Mouse (Mus musculus) CH12.LX (cell line): ENCODE data around the gene Nr5a2. TPM values are rescaled to one million over a fixed set of nuclear protein-coding genes. Genes with fewer than 3 reads are reported as not detected.

Source experiments
- DNase-seq: peaks from one replicate; pipeline ENCODE4 v3.0.0-alpha.2; 2013; ENCODE audit errors: extremely low read depth
- H3K27ac ChIP-seq: 2 replicates; pipeline ENCODE4 v1.5.1; 2012; ENCODE audit warnings: low read depth, mild to moderate bottlenecking, control low read depth, moderate library complexity; ENCODE audit not compliant: insufficient read depth
- H3K27me3 ChIP-seq: replicated peaks from 2 replicates; pipeline ENCODE3; 2012; ENCODE audit warnings: inconsistent platforms
- H3K36me3 ChIP-seq, 2 experiments: replicated peaks in 1 of 2; 2 replicates each; pipeline versions ENCODE3 to v1.6.1; 2012; ENCODE audit warnings: inconsistent platforms in 1 of 2, low read length in 1 of 2, mild to moderate bottlenecking in 1 of 2, mixed read lengths in 1 of 2, moderate library complexity in 1 of 2; ENCODE audit not compliant: control insufficient read depth in 1 of 2, insufficient read depth in 1 of 2
- H3K4me1 ChIP-seq, 2 experiments: 2 replicates each; pipeline ENCODE4 v1.6.1; 2012; ENCODE audit warnings: inconsistent platforms in 1 of 2, moderate library complexity in 1 of 2; ENCODE audit not compliant: insufficient read depth in 2 of 2, control insufficient read depth in 1 of 2
- H3K4me2 ChIP-seq: 2 replicates; pipeline ENCODE4 v1.6.1; 2012; ENCODE audit warnings: low read depth, mild to moderate bottlenecking, control low read depth; ENCODE audit not compliant: poor library complexity, insufficient read depth, severe bottlenecking
- H3K4me3 ChIP-seq, 3 experiments: fragments of 150-350 bp in 1 of 3; sonication (generic) in 1 of 3; replicated peaks in 1 of 3; 2 replicates each; pipeline versions ENCODE3 to v1.5.1; 2011 to 2012; ENCODE audit warnings: low read depth in 2 of 3, low read length in 2 of 3, mild to moderate bottlenecking in 2 of 3, moderate library complexity in 2 of 3, control low read depth in 1 of 3, improper control_type of control experiment in 1 of 3, inconsistent platforms in 1 of 3, mixed read lengths in 1 of 3; ENCODE audit not compliant: poor library complexity in 1 of 3
- H3K79me2 ChIP-seq: replicated peaks from 2 replicates; pipeline ENCODE4 v1.6.1; 2012; ENCODE audit warnings: mild to moderate bottlenecking, moderate library complexity; ENCODE audit not compliant: control insufficient read depth, poor library complexity, insufficient read depth, severe bottlenecking; ENCODE audit errors: extremely low read depth
- H3K9ac ChIP-seq: 2 replicates; pipeline ENCODE4 v1.6.1; 2012; ENCODE audit warnings: low read depth, mild to moderate bottlenecking, control low read depth, moderate library complexity; ENCODE audit not compliant: insufficient read depth
- H3K9me3 ChIP-seq: replicated peaks from 2 replicates; pipeline ENCODE3; 2012; ENCODE audit warnings: low read length, inconsistent platforms, mixed read lengths
- CHD1 ChIP-seq: IDR thresholded peaks from 2 replicates; pipeline ENCODE4 v1.6.1; 2012; ENCODE audit warnings: low read depth, low read length, improper control_type of control experiment, inconsistent platforms
- CTCF ChIP-seq, 2 experiments: IDR thresholded peaks in 1 of 2; conservative IDR thresholded peaks in 1 of 2; 2 replicates each; pipeline ENCODE4 v1.5.1; 2011 to 2012; ENCODE audit warnings: low read depth in 2 of 2, low read length in 2 of 2, improper control_type of control experiment in 1 of 2, inconsistent platforms in 1 of 2, mild to moderate bottlenecking in 1 of 2, moderate library complexity in 1 of 2
- E2F4 ChIP-seq: IDR thresholded peaks from 2 replicates; pipeline ENCODE4 v1.6.1; 2011; ENCODE audit warnings: low read depth, low read length, improper control_type of control experiment; ENCODE audit not compliant: insufficient replicate concordance
- EP300 ChIP-seq: IDR thresholded peaks from 2 replicates; pipeline ENCODE4 v1.6.1; 2011; ENCODE audit warnings: low read length, improper control_type of control experiment
- GABPA ChIP-seq: IDR thresholded peaks from 2 replicates; pipeline ENCODE4 v1.6.1; 2012; ENCODE audit warnings: low read depth, low read length, improper control_type of control experiment, inconsistent platforms; ENCODE audit not compliant: insufficient replicate concordance
- IRF4 ChIP-seq: IDR thresholded peaks from 2 replicates; pipeline ENCODE4 v1.6.1; 2014; ENCODE audit warnings: low read depth, mild to moderate bottlenecking, inconsistent platforms, low read length, improper control_type of control experiment
- JUN ChIP-seq: IDR thresholded peaks from 2 replicates; pipeline ENCODE4 v1.6.1; 2011; ENCODE audit warnings: low read depth, mild to moderate bottlenecking, low read length, improper control_type of control experiment, moderate library complexity; ENCODE audit not compliant: insufficient read depth
- KAT2A ChIP-seq: IDR thresholded peaks from 2 replicates; pipeline ENCODE4 v1.6.1; 2012; ENCODE audit warnings: low read length, improper control_type of control experiment, inconsistent platforms; ENCODE audit not compliant: insufficient replicate concordance
- MAFK ChIP-seq: IDR thresholded peaks from 2 replicates; pipeline ENCODE4 v1.6.1; 2011; ENCODE audit warnings: low read length, improper control_type of control experiment; ENCODE audit not compliant: insufficient replicate concordance
- MAX ChIP-seq: IDR thresholded peaks from 2 replicates; pipeline ENCODE4 v1.6.1; 2011; ENCODE audit warnings: low read length, improper control_type of control experiment
- MYC ChIP-seq: IDR thresholded peaks from 2 replicates; pipeline ENCODE4 v1.6.1; 2011; ENCODE audit warnings: low read depth, mild to moderate bottlenecking, improper control_type of control experiment, low read length
- NELFE ChIP-seq: IDR thresholded peaks from 2 replicates; pipeline ENCODE4 v1.6.1; 2011; ENCODE audit warnings: low read depth, low read length, improper control_type of control experiment
- PAX5 ChIP-seq: IDR thresholded peaks from 2 replicates; pipeline ENCODE4 v1.6.1; 2012; ENCODE audit warnings: low read length, inconsistent platforms, mixed read lengths
- SMC3 ChIP-seq: IDR thresholded peaks from 2 replicates; pipeline ENCODE4 v1.6.1; 2011; ENCODE audit warnings: low read depth, low read length, improper control_type of control experiment
- TCF12 ChIP-seq: IDR thresholded peaks from 2 replicates; pipeline ENCODE4 v1.6.1; 2014; ENCODE audit warnings: low read depth, mild to moderate bottlenecking, inconsistent platforms, low read length, improper control_type of control experiment
- UBTF ChIP-seq: IDR thresholded peaks from 2 replicates; pipeline ENCODE4 v1.6.1; 2012; ENCODE audit warnings: low read depth, mild to moderate bottlenecking, inconsistent platforms, low read length, improper control_type of control experiment, moderate library complexity
- USF1 ChIP-seq: IDR thresholded peaks from 2 replicates; pipeline ENCODE4 v1.6.1; 2014; ENCODE audit warnings: low read depth, mild to moderate bottlenecking, inconsistent platforms, low read length, improper control_type of control experiment
- ZC3H11A ChIP-seq: IDR thresholded peaks from 2 replicates; pipeline ENCODE4 v1.6.1; 2012; ENCODE audit warnings: low read depth, mild to moderate bottlenecking, inconsistent platforms, low read length, improper control_type of control experiment
- ZKSCAN1 ChIP-seq: IDR thresholded peaks from 2 replicates; pipeline ENCODE4 v1.6.1; 2012; ENCODE audit warnings: low read depth, inconsistent platforms, low read length, improper control_type of control experiment, borderline replicate concordance
- ZMIZ1 ChIP-seq: IDR thresholded peaks from 2 replicates; pipeline ENCODE4 v1.6.1; 2012; ENCODE audit warnings: low read depth, mild to moderate bottlenecking, inconsistent platforms, low read length, improper control_type of control experiment
- dilution Hi-C: fragments of 300-500 bp; cut with MboI; formaldehyde crosslinking; loops from 2 replicates; pipeline ENCODE4 v1.14.3; 2020; ENCODE audit warnings: low sequenced_read_pairs; ENCODE audit not compliant: extremely low pct_unique_long_range_greater_than_20kb, extremely low pct_ligation_motif_present
- in situ Hi-C: fragments of 300-500 bp; cut with MboI; formaldehyde crosslinking; loops from 3 replicates; pipeline ENCODE4 v1.14.3; 2019; ENCODE audit warnings: low sequenced_read_pairs, low pct_ligation_motif_present, low pct_unique_long_range_greater_than_20kb, mixed read lengths
- polyA plus RNA-seq: library from polyadenylated mRNA; unstranded; fragments of >175 nt; gene quantifications from 2 replicates; pipeline ENCODE4 v1.2.1, GENCODE M21; 2012; ENCODE audit warnings: low read depth; ENCODE audit not compliant: insufficient read length
- total RNA-seq, 2 experiments: library from RNA; depleted of rRNA; stranded (reverse); fragments of 300-350 nt in 1 of 2; fragments of >200 nt in 1 of 2; gene quantifications; 2 replicates each; pipeline ENCODE4 v1.2.3; 2012 to 2014

The Nr5a2 gene
- total and polyA plus RNA-seq, 3 experiments, result 0.47 to 1.3 (median 0.77) TPM

- dilution Hi-C loops, result no loop called here
- peaks cover 0 to 8% of the 10 kb centered on the region in 2 experiments; a peak in 3 of 4 replicates for H3K4me1 ChIP-seq
- in situ Hi-C loops, result no loop called here
- TF ChIP-seq MAFK, result no peak
- TF ChIP-seq ZC3H11A, result no peak
- TF ChIP-seq E2F4, result no peak
- TF ChIP-seq UBTF, result no peak
- no peak for TF ChIP-seq EP300
- TF ChIP-seq IRF4, result no peak
- no peak for TF ChIP-seq KAT2A
- TF ChIP-seq TCF12, result no peak
- no peak for TF ChIP-seq CHD1
- TF ChIP-seq ZKSCAN1, result no peak
- no peak for TF ChIP-seq ZMIZ1
- no peak for TF ChIP-seq CTCF (conservative IDR thresholded peaks at IDR 0.05 in 1 of 2, IDR thresholded peaks at IDR 0.05 in 1 of 2; ENCODE audit: low read depth in 2 of 2, low read length in 2 of 2)
- TF ChIP-seq USF1, result no peak
- no peak for TF ChIP-seq MYC
- no peak for TF ChIP-seq GABPA
- TF ChIP-seq NELFE, result no peak
- TF ChIP-seq JUN, result no peak
- no peak for TF ChIP-seq MAX
- H3K27me3 ChIP-seq, result no peaks in the 10 kb centered on the region
- H3K79me2 ChIP-seq, result no peaks in the 10 kb centered on the region
- H3K27ac ChIP-seq, result no peak overlapping the region
- no peak for DNase-seq
- no peak overlapping the region for H3K4me2 ChIP-seq
- H3K36me3 ChIP-seq, result no peaks in the 10 kb centered on the region
- H3K9ac ChIP-seq, result no peak overlapping the region
- H3K9me3 ChIP-seq, result no peaks in the 10 kb centered on the region
- no peak overlapping the region for H3K4me3 ChIP-seq
These were observed 30.5 kb downstream of the Nr5a2 start for GRCm38 (mm10) chr1:136929743-136930142.

GRCm38 (mm10) chr1:136927428-136927827 lies 32.8 kb downstream of the Nr5a2 start:
- no peak overlapping the region for H3K4me3 ChIP-seq
- dilution Hi-C loops, result no loop called here
- no peak for DNase-seq
- no peaks in the 10 kb centered on the region for H3K79me2 ChIP-seq
- no peak overlapping the region for H3K27ac ChIP-seq
- no peak overlapping the region for H3K9ac ChIP-seq
- no peak overlapping the region for H3K4me2 ChIP-seq
- TF ChIP-seq SMC3, result 0 out of 2 replicates have a peak, but pooled peaks have one; percentile 4
- no peak for TF ChIP-seq EP300
- TF ChIP-seq PAX5, result no peak
- TF ChIP-seq, all 38 proteins: peak for 1
- Histone ChIP-seq H3K9me3 (no peaks in the 10 kb centered on the region), H3K27me3 (no peaks in the 10 kb centered on the region), H3K36me3 (no peaks in the 10 kb centered on the region), H3K4me1 (peaks cover 0 to 8% of the 10 kb centered on the region in 2 experiments; a peak in 3 of 4 replicates)
- in situ Hi-C loops, result no loop called here
